Mouse (Mus musculus): ENCODE data around the gene Cmya5.

The Cmya5 gene

GRCm38 (mm10) chr13:93062860-93063636 lies 81.5 kb downstream of the Cmya5 start:
- no peak for DNase-seq (ENCODE audit: low spot score in 2 of 2)

GRCm38 (mm10) chr13:93061311-93061710 lies 83.2 kb downstream of the Cmya5 start:
- DNase-seq (ENCODE audit: low spot score in 2 of 2), result no peak

- DNase-seq (ENCODE audit: low spot score in 2 of 2), result no peak
Observed at GRCm38 (mm10) chr13:93060437-93060836, 84.1 kb downstream of the Cmya5 start.

DNA sequence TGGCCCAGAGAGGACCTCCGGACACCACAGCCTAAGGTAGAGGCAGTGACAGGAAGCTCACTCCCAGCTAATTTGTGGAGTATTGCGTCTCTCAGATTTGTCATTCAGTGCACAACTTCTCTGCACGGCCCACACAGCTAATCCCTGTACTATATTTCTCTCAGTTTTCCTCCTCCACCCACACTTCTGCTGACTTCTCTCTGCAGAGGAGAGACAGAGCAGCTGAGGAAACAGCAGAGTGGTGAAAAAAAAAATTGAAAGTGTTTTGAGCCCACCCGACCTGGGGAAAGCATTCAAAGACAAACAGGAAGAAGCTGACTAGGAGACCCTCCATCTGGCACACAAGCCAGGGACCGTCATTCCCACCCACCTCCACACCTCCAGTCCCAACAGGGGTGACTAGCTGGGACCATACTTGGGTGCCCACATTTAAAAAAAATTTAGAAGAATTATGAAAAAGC lies 85.9 kb downstream of the Cmya5 start:
- DNase-seq (ENCODE audit: low spot score in 2 of 2), result peak in 1 of 2 experiments; percentile 46

DNA sequence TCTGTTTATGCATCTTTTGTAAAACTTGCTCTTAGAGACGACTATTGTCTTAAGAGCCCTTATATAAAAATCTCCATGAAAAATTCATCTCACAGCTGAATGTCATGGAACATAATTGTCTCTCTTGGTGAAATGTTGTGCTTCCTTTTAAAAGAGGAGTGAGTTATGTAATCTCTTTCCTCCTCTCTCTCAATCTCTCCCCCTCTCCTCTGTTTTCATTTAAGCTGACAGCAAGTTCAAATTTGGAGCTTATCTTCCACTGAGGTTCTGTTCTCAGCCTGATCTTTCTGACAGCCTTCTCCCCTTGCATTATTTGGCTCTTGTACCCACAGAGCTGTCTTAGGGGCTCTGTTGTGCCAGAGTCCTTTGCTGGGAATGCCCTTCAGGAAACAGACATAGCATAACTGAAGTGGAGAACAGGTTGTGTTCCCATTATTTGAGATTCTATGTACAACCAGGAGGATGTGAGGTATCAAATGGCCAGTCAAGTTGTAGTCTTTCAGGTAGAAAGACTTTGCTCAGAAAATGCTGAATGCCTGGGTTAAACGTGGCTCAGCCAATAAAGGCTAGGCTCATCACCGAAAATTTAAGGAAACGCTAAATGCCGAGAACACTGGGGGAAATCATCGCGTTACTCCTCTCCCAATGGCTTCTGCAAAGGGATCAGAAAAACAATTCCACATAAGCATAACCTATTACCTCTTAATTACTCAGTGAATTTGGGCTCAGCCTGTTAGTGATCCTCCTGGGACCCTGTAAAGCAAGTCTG lies 86.8 kb downstream of the Cmya5 start:
- DNase-seq (ENCODE audit: low spot score in 2 of 2), result no peak

GRCm38 (mm10) chr13:93056091-93056490 lies 88.4 kb downstream of the Cmya5 start:
- DNase-seq (ENCODE audit: low spot score in 2 of 2), result no peak

DNA sequence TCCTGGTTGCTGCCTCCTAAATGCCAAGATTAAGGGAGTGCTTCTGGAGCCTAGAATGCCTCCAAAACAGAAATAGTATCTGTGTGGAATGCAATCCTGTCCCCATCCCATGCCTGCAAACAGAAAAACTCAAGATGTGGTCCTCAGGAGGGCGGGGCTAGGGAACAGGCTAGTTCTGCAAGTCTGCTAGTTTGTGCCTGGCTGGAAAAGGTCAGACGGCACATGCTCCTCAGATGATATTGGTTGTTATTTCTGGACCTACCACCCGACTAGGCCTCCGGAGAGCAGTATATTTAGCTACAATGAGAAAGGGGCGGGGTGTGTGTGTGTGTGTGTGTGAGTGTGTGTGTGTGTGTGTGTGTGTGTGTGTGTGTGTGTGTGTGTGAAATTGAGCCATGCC lies 93.0 kb downstream of the Cmya5 start:
- no peak for DNase-seq (ENCODE audit: low spot score in 2 of 2)

DNA sequence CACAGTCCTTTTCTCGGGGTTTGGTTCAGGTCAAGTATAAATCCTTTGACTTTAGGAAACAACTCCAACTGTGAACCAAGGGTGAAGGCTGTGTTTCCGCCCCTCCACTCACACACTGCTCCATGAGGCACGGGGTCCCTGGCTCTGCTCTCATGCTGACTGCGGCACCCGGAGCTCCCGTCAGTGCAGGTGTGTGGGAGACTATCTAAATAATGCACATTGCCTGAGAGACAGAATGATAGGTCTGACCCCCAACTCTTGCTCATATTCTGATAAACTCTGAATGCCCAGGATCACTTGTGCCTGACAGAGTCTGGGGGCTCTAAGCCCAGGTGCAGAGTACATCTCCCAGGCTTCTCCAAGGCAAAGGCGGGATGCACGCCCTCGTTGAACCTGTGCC lies 103.5 kb downstream of the Cmya5 start:
- DNase-seq (ENCODE audit: low spot score in 2 of 2), result no peak

DNA sequence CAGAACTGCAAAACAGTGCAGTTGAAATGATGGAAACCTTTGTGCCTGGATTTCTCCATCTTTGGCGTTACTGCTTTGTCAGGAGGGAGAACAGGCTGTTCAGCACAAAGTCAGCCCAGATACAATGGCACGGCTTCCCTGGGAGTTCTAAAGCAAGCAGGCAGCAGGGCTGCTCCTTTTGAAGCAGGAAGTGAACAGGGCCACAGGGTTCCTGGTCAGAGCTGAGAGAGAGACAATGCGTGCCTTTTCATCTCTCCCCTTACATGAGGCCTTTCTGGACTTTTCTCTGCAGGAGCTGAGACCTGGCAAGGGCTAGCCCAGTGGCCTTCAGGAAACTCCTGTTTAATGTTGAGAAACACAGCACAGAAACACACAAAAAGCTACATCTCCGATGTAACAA lies 108.3 kb downstream of the Cmya5 start:
- DNase-seq (ENCODE audit: low spot score in 2 of 2), result no peak

DNA sequence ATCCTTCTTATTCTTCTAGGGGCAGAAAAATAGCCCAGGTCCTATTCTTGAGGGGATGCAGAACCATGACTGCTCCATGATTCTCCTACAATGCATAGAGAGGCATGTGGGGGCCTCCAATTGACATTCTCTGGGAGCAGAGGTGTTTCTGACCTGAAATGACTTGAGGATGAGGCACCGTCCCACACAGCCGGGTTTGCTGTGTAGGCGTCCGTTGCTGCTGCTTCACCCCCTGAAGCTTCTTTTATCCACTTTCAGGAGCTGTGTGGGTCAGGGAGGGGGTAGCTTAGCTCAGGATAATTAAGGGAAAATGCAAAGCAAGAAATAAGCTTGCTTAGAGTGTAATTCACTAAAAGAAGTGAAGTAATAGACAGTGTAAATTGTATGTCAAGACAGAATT lies 115.2 kb downstream of the Cmya5 start:
- DNase-seq (ENCODE audit: low spot score in 2 of 2), result no peak

DNA sequence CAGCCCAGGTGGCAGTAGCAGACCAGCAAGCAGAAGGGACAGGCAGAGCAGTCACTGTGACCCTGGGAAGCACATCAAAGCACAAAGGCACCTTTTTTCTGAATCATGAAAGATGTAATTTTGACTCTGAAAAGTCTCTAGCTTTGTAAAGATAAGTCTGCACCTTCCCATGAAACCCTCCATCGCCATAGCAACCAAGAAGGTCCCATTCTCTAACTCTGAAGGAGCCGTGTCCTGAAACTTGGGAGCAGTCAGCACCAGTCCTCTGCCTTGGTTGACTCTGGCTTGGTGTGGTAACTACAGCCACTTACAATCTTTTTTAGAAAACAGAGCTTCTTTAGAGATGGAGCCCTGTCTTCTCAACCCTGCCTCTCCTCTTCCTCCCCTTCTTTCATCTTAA lies 119.7 kb downstream of the Cmya5 start:
- no peak for DNase-seq (ENCODE audit: low spot score in 2 of 2)

- no peak for DNase-seq (ENCODE audit: low spot score in 2 of 2)
Observed at GRCm38 (mm10) chr13:93022158-93022557, 122.4 kb downstream of the Cmya5 start.

DNA sequence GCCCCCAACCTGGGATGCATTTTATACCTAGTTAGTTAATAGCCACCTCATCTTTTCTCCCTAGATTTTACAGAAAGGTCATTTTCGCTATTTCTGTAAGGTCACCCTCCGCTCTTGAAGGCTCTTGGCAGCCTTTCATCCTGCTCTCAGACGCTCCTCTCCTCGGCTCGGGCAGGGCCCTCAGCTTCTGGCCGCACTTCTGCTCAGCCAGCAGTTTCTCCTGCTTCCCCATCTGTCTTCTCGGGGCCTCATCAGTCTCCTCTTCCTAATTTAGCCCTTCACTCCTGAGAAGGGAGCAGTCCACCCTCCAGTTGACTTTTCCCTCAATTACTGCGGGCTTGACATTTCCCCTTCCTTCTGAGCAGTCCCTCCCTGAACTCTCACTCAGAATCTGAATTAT lies 131.6 kb downstream of the Cmya5 start:
- DNase-seq (ENCODE audit: low spot score in 2 of 2), result no peak

DNA sequence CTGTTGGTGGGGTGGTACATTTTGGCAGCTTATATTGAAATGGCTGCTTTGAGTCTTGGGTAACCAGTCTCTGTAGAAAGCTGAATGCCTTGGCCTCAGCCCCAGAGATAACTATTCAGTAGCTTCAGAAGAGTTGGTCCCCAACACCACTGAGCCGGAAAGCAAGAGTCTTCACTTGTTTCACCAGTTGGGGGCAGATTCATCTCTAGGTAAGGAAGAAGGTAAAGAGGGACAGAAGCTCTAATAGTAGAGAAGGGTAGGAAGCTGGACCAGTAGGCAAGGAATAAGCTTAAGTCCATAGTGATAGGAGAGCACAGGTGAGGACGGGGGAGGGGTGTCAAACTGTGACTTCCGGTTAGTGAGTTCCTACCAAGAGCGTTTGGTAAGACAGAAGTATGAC lies 133.2 kb downstream of the Cmya5 start:
- no peak for DNase-seq (ENCODE audit: low spot score in 2 of 2)

DNA sequence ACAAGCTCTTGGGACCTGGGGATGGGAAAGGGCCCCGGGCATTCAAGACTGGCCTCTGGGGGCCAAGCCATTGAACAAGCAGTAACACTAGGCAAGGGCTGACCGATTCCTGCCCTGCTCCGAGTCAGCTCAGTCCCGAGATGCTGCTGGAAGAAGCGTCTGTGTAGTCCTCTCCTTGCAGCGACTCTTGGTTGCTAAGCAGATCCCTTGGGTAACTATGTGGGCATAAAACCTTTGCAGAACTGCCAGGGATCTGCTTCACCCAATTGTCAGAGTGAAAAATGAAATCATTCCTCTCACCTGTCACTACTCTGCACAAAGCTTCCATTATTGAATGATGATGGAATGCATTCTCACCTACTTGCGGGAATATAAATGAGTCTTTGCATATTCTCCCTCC lies 134.0 kb downstream of the Cmya5 start:
- DNase-seq (ENCODE audit: low spot score in 2 of 2), result peak in 1 of 2 experiments; percentile 53

GRCm38 (mm10) chr13:93007078-93007477 lies 137.4 kb downstream of the Cmya5 start:
- no peak for DNase-seq (ENCODE audit: low spot score in 2 of 2)

DNA sequence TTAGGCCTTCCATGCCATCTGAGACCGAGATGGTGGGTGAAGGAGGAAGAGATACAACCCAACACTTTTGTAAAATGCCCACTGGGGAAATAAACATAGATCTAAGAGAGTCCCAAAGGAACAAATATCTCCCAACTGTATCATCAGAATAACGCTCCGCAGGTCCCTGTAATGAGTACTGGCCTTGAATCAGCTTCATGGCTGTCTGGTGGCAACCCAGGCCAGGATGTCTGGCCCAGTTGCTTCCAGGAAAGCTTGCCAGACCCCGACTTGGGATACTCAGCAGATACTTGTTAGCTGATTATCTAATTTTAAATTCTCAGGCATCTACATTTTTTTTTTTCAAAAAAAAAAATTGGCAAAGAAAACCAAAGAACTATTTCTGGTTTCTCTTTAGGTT lies 138.2 kb downstream of the Cmya5 start:
- no peak for DNase-seq (ENCODE audit: low spot score in 2 of 2)

DNA sequence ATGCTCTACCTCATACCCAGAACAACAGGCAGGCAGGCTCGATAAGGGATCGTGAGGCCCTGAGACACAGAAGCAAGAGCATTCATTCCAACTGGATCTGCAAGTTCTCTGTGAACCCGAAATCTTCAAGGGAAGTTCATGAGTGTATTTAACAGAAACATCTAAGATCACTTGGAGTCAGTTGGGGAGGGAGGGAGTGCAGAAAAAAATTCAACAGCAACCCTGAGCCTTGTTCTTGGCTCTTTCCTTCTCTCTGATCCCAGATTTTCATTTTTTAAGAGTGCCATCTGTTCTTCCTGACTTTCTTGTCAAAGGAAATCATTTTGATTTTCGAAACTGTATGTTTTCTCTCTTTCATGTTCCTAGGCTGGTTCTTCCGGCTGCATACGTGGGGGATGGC lies 140.5 kb downstream of the Cmya5 start:
- no peak for DNase-seq (ENCODE audit: low spot score in 2 of 2)

DNA sequence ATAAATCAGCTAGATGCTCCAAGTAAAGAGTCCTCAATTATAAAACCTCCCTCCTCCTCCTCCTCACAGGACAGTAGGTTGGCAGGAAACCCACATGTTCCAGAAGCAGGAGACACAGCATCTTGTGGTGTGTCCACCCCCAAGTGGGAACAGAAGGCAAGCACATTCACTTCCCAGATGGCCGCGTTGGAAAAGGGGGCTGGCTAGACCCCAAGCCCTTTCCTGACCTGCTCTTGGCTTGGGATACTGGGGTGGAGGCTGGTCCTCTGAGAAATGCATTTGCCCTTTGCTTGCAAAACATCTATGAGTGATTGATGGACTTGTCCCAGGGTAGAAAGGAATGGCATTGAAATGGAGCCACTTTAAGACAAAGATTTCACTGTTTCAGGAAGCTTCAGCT lies 142.1 kb downstream of the Cmya5 start:
- no peak for DNase-seq (ENCODE audit: low spot score in 2 of 2)

DNA sequence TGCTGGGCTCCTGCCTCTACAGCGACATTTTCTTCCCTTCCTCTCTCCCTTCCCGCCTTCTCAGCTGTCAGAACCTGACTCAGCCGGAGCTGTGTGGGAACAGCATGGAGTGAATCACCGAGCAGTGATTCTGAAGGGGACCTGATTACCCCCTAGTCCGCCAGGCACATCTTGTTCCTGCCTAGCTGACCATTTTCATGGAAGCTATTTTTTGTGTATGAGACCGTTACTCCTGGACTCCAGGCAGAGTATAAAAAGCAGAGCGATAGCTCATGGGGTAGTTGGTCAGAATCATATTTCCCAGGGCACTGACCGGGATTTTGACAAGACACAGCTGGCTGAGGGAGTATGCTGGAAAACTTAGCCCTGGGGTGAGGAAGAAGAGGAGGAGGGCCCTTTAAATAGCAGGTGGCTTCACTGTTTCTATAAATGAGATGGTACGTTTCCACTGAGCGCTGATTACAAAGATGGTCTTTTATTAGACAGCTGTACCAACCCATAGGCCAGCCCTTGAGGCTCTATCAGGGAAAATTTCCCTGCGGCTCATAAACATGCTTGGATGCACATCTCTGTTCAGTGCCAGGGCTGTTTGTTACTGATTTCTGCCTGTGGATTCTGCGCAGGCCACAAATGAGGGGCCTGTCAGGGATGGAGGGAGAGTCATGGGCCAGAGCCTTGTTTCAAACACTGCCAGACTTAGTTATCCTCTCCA lies 143.7 kb downstream of the Cmya5 start:
- peak in 1 of 2 experiments; percentile 45 for DNase-seq (ENCODE audit: low spot score in 2 of 2)

- peak in 1 of 2 experiments; percentile 54 for DNase-seq (ENCODE audit: low spot score in 2 of 2)
Observed at GRCm38 (mm10) chr13:92999860-93000259, 144.7 kb downstream of the Cmya5 start.

GRCm38 (mm10) chr13:92994743-92995142 lies 149.8 kb downstream of the Cmya5 start:
- DNase-seq (ENCODE audit: low spot score in 2 of 2), result no peak
